Mouse (Mus musculus) heart, postnatal 0 days (tissue): ENCODE measurements around the gene Bap1. TPM values are rescaled to one million over a fixed set of nuclear protein-coding genes. Genes with fewer than 3 reads are reported as not detected.

Source experiments
- ATAC-seq: fragments of 200-750 bp; cut with Nextera tagmentation; 2 replicates; pipeline ENCODE4 v1.8.0; 2017; ENCODE audit warnings: low read depth, moderate number of reproducible peaks, moderate library complexity; ENCODE audit not compliant: insufficient read depth
- DNase-seq: peaks from one replicate; pipeline ENCODE4 v3.0.0-alpha.2; 2016; ENCODE audit warnings: low spot score
- H3K27ac ChIP-seq: fragments of 300-500 bp; sonication (generic); 2 replicates; pipeline ENCODE4 v1.5.1; 2014; ENCODE audit warnings: low read depth, mild to moderate bottlenecking
- H3K27me3 ChIP-seq: fragments of 300-500 bp; sonication (generic); 2 replicates; pipeline ENCODE4 v1.6.1; 2014; ENCODE audit warnings: low read length, mixed read lengths; ENCODE audit not compliant: control insufficient read depth, insufficient read depth
- H3K36me3 ChIP-seq: fragments of 300-500 bp; sonication (generic); replicated peaks from 2 replicates; pipeline ENCODE4 v1.6.1; 2014; ENCODE audit warnings: low read length, mixed read lengths; ENCODE audit not compliant: control insufficient read depth, insufficient read depth
- H3K4me1 ChIP-seq: fragments of 300-500 bp; sonication (generic); 2 replicates; pipeline ENCODE4 v1.6.1; 2014; ENCODE audit warnings: antibody characterized with exemption; ENCODE audit not compliant: control insufficient read depth, insufficient read depth
- H3K4me2 ChIP-seq: fragments of 300-500 bp; sonication (generic); 2 replicates; pipeline ENCODE4 v1.6.1; 2014; ENCODE audit warnings: low read depth, mild to moderate bottlenecking, low read length, moderate library complexity
- H3K4me3 ChIP-seq: fragments of 300-500 bp; sonication (generic); 2 replicates; pipeline ENCODE4 v1.5.1; 2014; ENCODE audit warnings: low read depth, low read length
- H3K9ac ChIP-seq: fragments of 300-500 bp; sonication (generic); replicated peaks from 2 replicates; pipeline ENCODE4 v1.6.1; 2014; ENCODE audit warnings: low read depth, low read length, mixed read lengths
- H3K9me3 ChIP-seq: fragments of 300-500 bp; sonication (generic); replicated peaks from 2 replicates; pipeline ENCODE4 v1.6.1; 2016; ENCODE audit warnings: low read length; ENCODE audit not compliant: control insufficient read depth
- CTCF ChIP-seq: IDR thresholded peaks from 2 replicates; pipeline ENCODE4 v1.5.1; 2016; ENCODE audit warnings: antibody characterized with exemption, control low read depth, low read depth
- EP300 ChIP-seq: IDR thresholded peaks from 2 replicates; pipeline ENCODE4 v1.6.1; 2016; ENCODE audit warnings: antibody characterized with exemption, low read depth
- WGBS: fragments of 180-500 bp; shearing (Covaris S2); extraction: QIAGEN DNeasy Blood & Tissue Kit; methylation state at CpG from one replicate; pipeline ENCODE4 v1.1.7; 2014; 5-methylcytosine and 5-hydroxymethylcytosine counted together
- polyA plus RNA-seq: library from polyadenylated mRNA; unstranded; fragments of >200 nt; fragmentation: Nextera tagmentation; extraction: Ambion mirVana; gene quantifications from 2 replicates; pipeline ENCODE4 v1.2.1, GENCODE M21; 2015
- total RNA-seq: library from RNA; depleted of rRNA; stranded (reverse); fragments of >200 nt; gene quantifications from 2 replicates; pipeline ENCODE4 v1.2.3, GENCODE M21; 2014; ENCODE audit warnings: low replicate concordance

The Bap1 gene
- total and polyA plus RNA-seq, 2 experiments from 2014 or later, result 38.6 to 51.1 TPM

- ATAC-seq (no peak), DNase-seq (no peak)
- no peak for TF ChIP-seq CTCF
- no peaks in the 10 kb centered on the region for H3K9me3 ChIP-seq
- H3K36me3 ChIP-seq, result peaks cover 67% of the 10 kb centered on the region
- no peaks in the 10 kb centered on the region for H3K4me1 ChIP-seq
- no peaks in the 10 kb centered on the region for H3K27me3 ChIP-seq
- no peak overlapping the region for H3K9ac ChIP-seq
- H3K4me2 ChIP-seq, result no peak overlapping the region
- 90% methylated on average over 4 of the region's 4 CpGs for WGBS
- H3K4me3 ChIP-seq, result no peak overlapping the region
- H3K27ac ChIP-seq, result no peak overlapping the region
Observed at GRCm38 (mm10) chr14:31260374-31260773, 9.1 kb downstream of the Bap1 start.

GRCm38 (mm10) chr14:31260932-31261331 is 9.7 kb downstream of the Bap1 start:
- WGBS, result 92% methylated on average over 9 of the region's 9 CpGs
- no peak overlapping the region for H3K4me2 ChIP-seq
- H3K4me3 ChIP-seq, result no peak overlapping the region
- H3K36me3 ChIP-seq, result peaks cover 62% of the 10 kb centered on the region
- no peaks in the 10 kb centered on the region for H3K27me3 ChIP-seq
- H3K9me3 ChIP-seq, result no peaks in the 10 kb centered on the region
- H3K4me1 ChIP-seq, result no peaks in the 10 kb centered on the region
- DNase-seq (no peak), ATAC-seq (no peak)
- no peak overlapping the region for H3K27ac ChIP-seq
- no peak for TF ChIP-seq EP300
- TF ChIP-seq CTCF, result no peak
- no peak overlapping the region for H3K9ac ChIP-seq

- TF ChIP-seq CTCF, result no peak
- TF ChIP-seq EP300, result no peak
- Histone ChIP-seq H3K4me2 (no peak overlapping the region), H3K27ac (no peak overlapping the region), H3K36me3 (no peaks in the 10 kb centered on the region), H3K4me1 (no peaks in the 10 kb centered on the region), H3K27me3 (no peaks in the 10 kb centered on the region), H3K9ac (no peak overlapping the region), H3K9me3 (no peaks in the 10 kb centered on the region), H3K4me3 (no peak overlapping the region)
- ATAC-seq, result no peak
- DNase-seq, result no peak
- 87% methylated on average over 11 of the region's 11 CpGs for WGBS
Observed at GRCm38 (mm10) chr14:31267649-31268048, 16.4 kb downstream of the Bap1 start.

- Histone ChIP-seq H3K4me1 (no peaks in the 10 kb centered on the region), H3K9ac (no peak overlapping the region), H3K27ac (no peak overlapping the region), H3K9me3 (no peaks in the 10 kb centered on the region), H3K4me3 (no peak overlapping the region), H3K4me2 (no peak overlapping the region), H3K27me3 (no peaks in the 10 kb centered on the region), H3K36me3 (no peaks in the 10 kb centered on the region)
- DNase-seq, result no peak
- ATAC-seq, result no peak
- 74% methylated on average over 9 of the region's 9 CpGs for WGBS
- no peak for TF ChIP-seq EP300
- TF ChIP-seq CTCF, result no peak
Observed at GRCm38 (mm10) chr14:31268301-31269001, 17.2 kb downstream of the Bap1 start.

- TF ChIP-seq EP300 (no peak), CTCF (no peak)
- no peak overlapping the region for H3K27ac ChIP-seq
- no peaks in the 10 kb centered on the region for H3K9me3 ChIP-seq
- WGBS, result 18% methylated on average over 27 of the region's 28 CpGs
- peak overlapping the region; percentile 13; the same call in 1 of the 2 replicates for H3K4me3 ChIP-seq
- ATAC-seq (peak; percentile 47; the same call in 1 of the 2 replicates), DNase-seq (no peak)
- peak overlapping the region; percentile 55 for H3K4me2 ChIP-seq
- no peaks in the 10 kb centered on the region for H3K27me3 ChIP-seq
- no peak overlapping the region for H3K9ac ChIP-seq
- no peaks in the 10 kb centered on the region for H3K36me3 ChIP-seq
- no peaks in the 10 kb centered on the region for H3K4me1 ChIP-seq
Observed at GRCm38 (mm10) chr14:31269456-31270100, 18.3 kb downstream of the Bap1 start.
